Mouse (Mus musculus): ENCODE data around the gene Snd1.
A peak's percentile ranks its signal among the peaks of the same experiment; 100 is the strongest.

Gene Snd1

GRCm38 (mm10) chr6:28597266-28597665 is 122.3 kb downstream of the Snd1 start:
- no peak for DNase-seq

- no peak for DNase-seq
Observed at GRCm38 (mm10) chr6:28599120-28599519, 124.2 kb downstream of the Snd1 start.

- DNase-seq: no peak
Observed at GRCm38 (mm10) chr6:28600404-28600803, 125.5 kb downstream of the Snd1 start.

- no peak for DNase-seq
Observed at GRCm38 (mm10) chr6:28603401-28603800, 128.5 kb downstream of the Snd1 start.

GRCm38 (mm10) chr6:28603823-28604222 is 128.9 kb downstream of the Snd1 start:
- no peak for DNase-seq

GRCm38 (mm10) chr6:28609291-28609690 is 134.4 kb downstream of the Snd1 start:
- no peak for DNase-seq

- DNase-seq: no peak
Observed at GRCm38 (mm10) chr6:28610127-28610526, 135.2 kb downstream of the Snd1 start.

GRCm38 (mm10) chr6:28613441-28613840 is 138.5 kb downstream of the Snd1 start:
- no peak for DNase-seq

- DNase-seq: no peak
Observed at GRCm38 (mm10) chr6:28614856-28615255, 139.9 kb downstream of the Snd1 start.

GRCm38 (mm10) chr6:28615408-28615807 is 140.5 kb downstream of the Snd1 start:
- DNase-seq: peak; percentile 36

- DNase-seq: peak; percentile 39
Observed at GRCm38 (mm10) chr6:28615966-28616365, 141.0 kb downstream of the Snd1 start.

- DNase-seq: no peak
Observed at GRCm38 (mm10) chr6:28618299-28618698, 143.4 kb downstream of the Snd1 start.

GRCm38 (mm10) chr6:28618751-28619153 is 143.8 kb downstream of the Snd1 start:
- DNase-seq: peak; percentile 60

GRCm38 (mm10) chr6:28621431-28621830 is 146.5 kb downstream of the Snd1 start:
- DNase-seq: no peak

- no peak for DNase-seq
Observed at GRCm38 (mm10) chr6:28621961-28622360, 147.0 kb downstream of the Snd1 start.

GRCm38 (mm10) chr6:28622522-28622921 is 147.6 kb downstream of the Snd1 start:
- DNase-seq: no peak

- no peak for DNase-seq
Observed at GRCm38 (mm10) chr6:28622963-28623362, 148.0 kb downstream of the Snd1 start.

- DNase-seq: no peak
Observed at GRCm38 (mm10) chr6:28628408-28628807, 153.5 kb downstream of the Snd1 start.

GRCm38 (mm10) chr6:28629866-28630265 is 154.9 kb downstream of the Snd1 start:
- no peak for DNase-seq

GRCm38 (mm10) chr6:28630926-28631325 is 156.0 kb downstream of the Snd1 start:
- no peak for DNase-seq

GRCm38 (mm10) chr6:28633120-28633519 is 158.2 kb downstream of the Snd1 start:
- DNase-seq: no peak

GRCm38 (mm10) chr6:28633656-28634055 is 158.7 kb downstream of the Snd1 start:
- DNase-seq: peak; percentile 77

- DNase-seq: no peak
Observed at GRCm38 (mm10) chr6:28635092-28635491, 160.2 kb downstream of the Snd1 start.

GRCm38 (mm10) chr6:28635531-28636348 is 160.8 kb downstream of the Snd1 start:
- DNase-seq: no peak

GRCm38 (mm10) chr6:28640088-28640487 is 165.1 kb downstream of the Snd1 start:
- no peak for DNase-seq

Measured in cerebellum, adult 9-10 months (tissue).